Mouse (Mus musculus): ENCODE measurements around the gene Tmem86b. TPM values are rescaled to one million over a fixed set of nuclear protein-coding genes. Genes with fewer than 3 reads are reported as not detected.
"Not testable (repeated sequence)": the region's sequence is repeated elsewhere in the genome, so short reads cannot be mapped to it uniquely, and the experiment has no call there.

Gene Tmem86b
- polyA plus RNA-seq, 1 experiment from 2014 or later = 3.7 TPM

DNA sequence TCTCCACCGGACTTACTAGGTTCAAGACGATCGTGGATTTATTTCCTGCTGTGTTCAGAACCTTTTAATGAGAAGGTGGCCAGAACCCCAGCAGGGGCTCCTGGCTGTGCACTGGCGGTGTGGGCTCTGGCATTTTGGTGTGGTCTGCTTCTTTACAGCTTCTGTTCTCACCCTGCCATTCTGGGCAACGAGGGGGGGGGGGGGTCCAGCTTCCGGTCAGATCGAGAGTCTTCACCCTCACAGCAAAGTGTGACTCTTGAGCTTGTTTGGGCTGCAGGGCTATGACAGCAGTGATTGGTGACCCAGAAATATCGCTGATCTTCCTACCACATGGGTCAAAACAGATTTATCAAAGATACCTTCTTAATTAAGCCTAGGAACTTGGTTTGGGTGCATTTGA is 18.8 kb downstream of the Tmem86b start:
- Histone ChIP-seq H3K9me3 (no peaks in the 10 kb centered on the region), H3K4me2 (no peak overlapping the region), H3K27ac (no peak overlapping the region), H3K9ac (no peak overlapping the region), H3K4me3 (replicated peaks) (no peak overlapping the region), H3K27me3 (no peaks in the 10 kb centered on the region), H3K36me3 (replicated peaks) (no peaks in the 10 kb centered on the region), H3K4me1 (no peaks in the 10 kb centered on the region)
- 66% methylated on average over 8 of the region's 8 CpGs for WGBS
- no peak for ATAC-seq (ENCODE audit: low FRiP score)

- 81% methylated on average over 12 of the region's 12 CpGs for WGBS
- no peaks in the 10 kb centered on the region for H3K4me1 ChIP-seq
- no peak overlapping the region for H3K4me2 ChIP-seq
- H3K4me3 ChIP-seq (replicated peaks) = no peak overlapping the region
- H3K27me3 ChIP-seq = no peaks in the 10 kb centered on the region
- ATAC-seq (ENCODE audit: low FRiP score) = no peak
- H3K27ac ChIP-seq = no peak overlapping the region
- no peaks in the 10 kb centered on the region for H3K36me3 ChIP-seq (replicated peaks)
- no peaks in the 10 kb centered on the region for H3K9me3 ChIP-seq
- no peak overlapping the region for H3K9ac ChIP-seq
Measured at GRCm38 (mm10) chr7:4611921-4612341, 19.3 kb downstream of the Tmem86b start.

- H3K9ac ChIP-seq = no peak overlapping the region
- no peaks in the 10 kb centered on the region for H3K4me1 ChIP-seq
- H3K27ac ChIP-seq = no peak overlapping the region
- no peaks in the 10 kb centered on the region for H3K36me3 ChIP-seq (replicated peaks)
- 87% methylated on average over 12 of the region's 12 CpGs for WGBS
- H3K9me3 ChIP-seq = no peaks in the 10 kb centered on the region
- no peaks in the 10 kb centered on the region for H3K27me3 ChIP-seq
- ATAC-seq (ENCODE audit: low FRiP score) = no peak
- H3K4me2 ChIP-seq = no peak overlapping the region
- no peak overlapping the region for H3K4me3 ChIP-seq (replicated peaks)
Measured at GRCm38 (mm10) chr7:4611511-4611910, 19.7 kb downstream of the Tmem86b start.

GRCm38 (mm10) chr7:4608002-4608401 is 23.2 kb downstream of the Tmem86b start:
- H3K9me3 ChIP-seq = no peaks in the 10 kb centered on the region
- WGBS = 78% methylated on average over 5 of the region's 5 CpGs
- no peak overlapping the region for H3K9ac ChIP-seq
- no peak for ATAC-seq (ENCODE audit: low FRiP score)
- no peak overlapping the region for H3K4me3 ChIP-seq (replicated peaks)
- H3K36me3 ChIP-seq (replicated peaks) = no peaks in the 10 kb centered on the region
- H3K27me3 ChIP-seq = no peaks in the 10 kb centered on the region
- no peak overlapping the region for H3K27ac ChIP-seq
- no peaks in the 10 kb centered on the region for H3K4me1 ChIP-seq
- no peak overlapping the region for H3K4me2 ChIP-seq

- Histone ChIP-seq H3K4me3 (replicated peaks) (no peak within 1 kb of the TSS), H3K9ac (no peak within 1 kb of the TSS), H3K9me3 (no peaks in the 10 kb centered on the region), H3K27ac (no peak within 1 kb of the TSS), H3K4me2 (no peak within 1 kb of the TSS), H3K27me3 (no peaks in the 10 kb centered on the region), H3K36me3 (replicated peaks) (no peaks in the 10 kb centered on the region), H3K4me1 (no peaks in the 10 kb centered on the region)
- no peak for ATAC-seq (ENCODE audit: low FRiP score)
- 82% methylated on average over 6 of the region's 6 CpGs for WGBS
Measured at GRCm38 (mm10) chr7:4603873-4604272, 27.3 kb downstream of the Tmem86b start, which contains the start of gene Ptprh. Ptprh (minus strand) TSS chr7:4604041.

DNA sequence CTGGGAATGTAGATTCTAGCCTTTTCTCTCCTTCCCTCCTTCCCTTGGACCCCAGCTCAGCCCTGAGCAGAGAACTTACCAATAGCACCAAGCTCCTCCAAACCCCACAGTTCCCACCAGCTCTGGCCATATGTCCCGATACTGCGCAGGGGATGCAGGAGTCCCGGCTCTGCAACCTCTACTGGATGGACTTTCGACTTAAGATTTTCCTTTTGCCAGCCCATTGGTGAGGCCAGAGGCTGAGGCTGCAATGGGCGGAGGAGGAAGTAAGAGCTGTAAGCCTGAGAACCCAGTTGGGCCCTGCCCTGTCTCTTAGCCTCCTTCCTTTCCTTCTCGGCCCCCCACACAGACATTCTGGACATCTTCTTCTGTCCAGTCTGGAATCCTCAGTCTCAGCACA is 28.3 kb downstream of the Tmem86b start:
- H3K36me3 ChIP-seq (replicated peaks) = no peaks in the 10 kb centered on the region
- no peaks in the 10 kb centered on the region for H3K27me3 ChIP-seq
- whole genome bisulfite sequencing = 89% methylated on average over 6 of the region's 6 CpGs
- H3K9me3 ChIP-seq = no peaks in the 10 kb centered on the region
- H3K4me3 ChIP-seq (replicated peaks) = no peak overlapping the region
- H3K4me2 ChIP-seq = no peak overlapping the region
- H3K9ac ChIP-seq = no peak overlapping the region
- H3K4me1 ChIP-seq = no peaks in the 10 kb centered on the region
- no peak overlapping the region for H3K27ac ChIP-seq
- no peak for ATAC-seq (ENCODE audit: low FRiP score)

DNA sequence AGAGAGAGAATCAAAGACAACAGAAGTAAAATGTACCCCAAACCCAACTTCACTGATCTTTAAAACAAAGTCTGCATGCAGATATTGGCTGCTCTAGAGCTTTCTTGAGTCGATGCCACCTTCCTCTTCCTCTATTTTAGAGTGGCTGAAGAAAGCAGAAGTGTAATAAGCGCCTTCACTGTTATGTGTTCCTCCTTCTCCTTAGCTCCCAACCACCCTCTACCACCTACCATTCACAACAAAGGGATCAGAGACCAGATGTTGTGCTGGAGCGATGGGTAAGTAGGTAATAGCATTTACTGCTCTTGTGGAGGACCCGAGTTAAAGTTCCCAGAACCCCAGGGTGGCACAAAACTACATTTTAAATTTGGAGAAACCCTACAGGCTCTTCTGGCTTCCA is 34.2 kb downstream of the Tmem86b start:
- not testable (repeated sequence) for H3K4me3 ChIP-seq (replicated peaks); ATAC-seq (ENCODE audit: low FRiP score); H3K9me3 ChIP-seq; H3K4me1 ChIP-seq; H3K36me3 ChIP-seq (replicated peaks); H3K9ac ChIP-seq; H3K27ac ChIP-seq; H3K4me2 ChIP-seq; H3K27me3 ChIP-seq
- 62% methylated on average over 4 of the region's 4 CpGs for WGBS

GRCm38 (mm10) chr7:4581481-4581880 is 49.7 kb downstream of the Tmem86b start:
- not testable (repeated sequence) for H3K27ac ChIP-seq; ATAC-seq (ENCODE audit: low FRiP score); H3K4me2 ChIP-seq; H3K9ac ChIP-seq; H3K27me3 ChIP-seq; H3K36me3 ChIP-seq (replicated peaks); H3K4me3 ChIP-seq (replicated peaks); H3K4me1 ChIP-seq; H3K9me3 ChIP-seq
- WGBS = 86% methylated on average over 3 of the region's 3 CpGs

Small RNA genes within 50 kb of the gene (microRNA-seq; reads per million reads assigned to microRNA genes)
- not detected for gene Gm23577

Other genes starting within 250 kb of the Tmem86b start
- 0.09 and 0.49 TPM in 2 replicates for gene Gp6, start 233.7 kb downstream of the Tmem86b start, polyA plus RNA-seq (2016; fragmentation: Nextera tagmentation; extraction: Ambion mirVana)
- 26.5 and 26.7 TPM in 2 replicates for gene Rdh13, start 185.8 kb downstream of the Tmem86b start, polyA plus RNA-seq (2016; fragmentation: Nextera tagmentation; extraction: Ambion mirVana)
- gene Eps8l1, start 170.7 kb downstream of the Tmem86b start, polyA plus RNA-seq (2016; fragmentation: Nextera tagmentation; extraction: Ambion mirVana) = 3.6 and 4.1 TPM in 2 replicates
- 54.6 and 59.7 TPM in 2 replicates for gene Ppp1r12c, start 129.7 kb downstream of the Tmem86b start, polyA plus RNA-seq (2016; fragmentation: Nextera tagmentation; extraction: Ambion mirVana)
- 5.6 and 8.3 TPM in 2 replicates for gene Tnnt1, start 115.0 kb downstream of the Tmem86b start, polyA plus RNA-seq (2016; fragmentation: Nextera tagmentation; extraction: Ambion mirVana)
- gene Tnni3, start 107.2 kb downstream of the Tmem86b start, polyA plus RNA-seq (2016; fragmentation: Nextera tagmentation; extraction: Ambion mirVana) = 2.2 and 2.4 TPM in 2 replicates
- 1.7 and 2.9 TPM in 2 replicates for gene Dnaaf3, start 99.0 kb downstream of the Tmem86b start, polyA plus RNA-seq (2016; fragmentation: Nextera tagmentation; extraction: Ambion mirVana)
- 34.6 and 35.2 TPM in 2 replicates for gene Syt5, start 83.9 kb downstream of the Tmem86b start, polyA plus RNA-seq (2016; fragmentation: Nextera tagmentation; extraction: Ambion mirVana)
- gene Ptprh, start 27.4 kb downstream of the Tmem86b start, polyA plus RNA-seq (2016; fragmentation: Nextera tagmentation; extraction: Ambion mirVana) = not detected in 2 replicates
- 15.4 and 25.3 TPM in 2 replicates for gene Ppp6r1, start 27.6 kb upstream of the Tmem86b start, polyA plus RNA-seq (2016; fragmentation: Nextera tagmentation; extraction: Ambion mirVana)
- 112 and 114 TPM in 2 replicates for gene Hspbp1, start 53.6 kb upstream of the Tmem86b start, polyA plus RNA-seq (2016; fragmentation: Nextera tagmentation; extraction: Ambion mirVana)
- gene Brsk1, start 59.2 kb upstream of the Tmem86b start, polyA plus RNA-seq (2016; fragmentation: Nextera tagmentation; extraction: Ambion mirVana) = 3.6 and 3.8 TPM in 2 replicates
- 0.27 and 0.35 TPM in 2 replicates for gene Tmem150b, start 93.8 kb upstream of the Tmem86b start, polyA plus RNA-seq (2016; fragmentation: Nextera tagmentation; extraction: Ambion mirVana)
- 78.9 and 94.2 TPM in 2 replicates for gene Kmt5c, start 108.7 kb upstream of the Tmem86b start, polyA plus RNA-seq (2016; fragmentation: Nextera tagmentation; extraction: Ambion mirVana)
- gene Cox6b2, start 121.7 kb upstream of the Tmem86b start, polyA plus RNA-seq (2016; fragmentation: Nextera tagmentation; extraction: Ambion mirVana) = 31.3 and 32.5 TPM in 2 replicates
- gene Fam71e2, start 139.9 kb upstream of the Tmem86b start, polyA plus RNA-seq (2016; fragmentation: Nextera tagmentation; extraction: Ambion mirVana) = not detected in 2 replicates
- 0.24 and 0.77 TPM in 2 replicates for gene Il11, start 151.4 kb upstream of the Tmem86b start, polyA plus RNA-seq (2016; fragmentation: Nextera tagmentation; extraction: Ambion mirVana)
- not detected in 2 replicates for gene Tmem190, start 151.5 kb upstream of the Tmem86b start, polyA plus RNA-seq (2016; fragmentation: Nextera tagmentation; extraction: Ambion mirVana)
- gene Tmem238, start 158.2 kb upstream of the Tmem86b start, polyA plus RNA-seq (2016; fragmentation: Nextera tagmentation; extraction: Ambion mirVana) = 2.7 and 3.6 TPM in 2 replicates
- gene Rpl28, start 161.5 kb upstream of the Tmem86b start, polyA plus RNA-seq (2016; fragmentation: Nextera tagmentation; extraction: Ambion mirVana) = 306 and 310 TPM in 2 replicates
- 434 and 445 TPM in 2 replicates for gene Ube2s, start 181.2 kb upstream of the Tmem86b start, polyA plus RNA-seq (2016; fragmentation: Nextera tagmentation; extraction: Ambion mirVana)
- 4.0 and 4.6 TPM in 2 replicates for gene Shisa7, start 213.3 kb upstream of the Tmem86b start, polyA plus RNA-seq (2016; fragmentation: Nextera tagmentation; extraction: Ambion mirVana)
- 2.1 and 2.7 TPM in 2 replicates for gene Isoc2b, start 238.8 kb upstream of the Tmem86b start, polyA plus RNA-seq (2016; fragmentation: Nextera tagmentation; extraction: Ambion mirVana)
- 0.70 and 0.89 TPM in 2 replicates for gene Isoc2a, start 245.7 kb upstream of the Tmem86b start, polyA plus RNA-seq (2016; fragmentation: Nextera tagmentation; extraction: Ambion mirVana)

All from forebrain, embryonic 12.5 days (tissue).